Mouse (Mus musculus) lung, adult 2 months (tissue): ENCODE data around the gene Dscam. TPM values are rescaled to one million over a fixed set of nuclear protein-coding genes. Genes with fewer than 3 reads are reported as not detected.
A peak's percentile ranks its signal among the peaks of the same experiment; 100 is the strongest.

Experiments used
- DNase-seq: peaks from one replicate; pipeline ENCODE4 v3.0.0; 2022
- H3K4me1 ChIP-seq: fragments of 200-500 bp; 2 replicates; pipeline ENCODE4 v1.6.1; 2011; ENCODE audit warnings: low read length; ENCODE audit not compliant: control insufficient read depth, insufficient read depth
- H3K4me3 ChIP-seq: fragments of 200-500 bp; replicated peaks from 2 replicates; pipeline ENCODE3; 2011; ENCODE audit warnings: low read depth, mild to moderate bottlenecking, control low read depth, low read length; ENCODE audit errors: extremely low read depth
- CTCF ChIP-seq: fragments of 200-500 bp; IDR thresholded peaks from 2 replicates; pipeline ENCODE4 v1.5.1; 2011; ENCODE audit warnings: mild to moderate bottlenecking, low read length, control low read depth; ENCODE audit not compliant: insufficient read depth
- POLR2A ChIP-seq: fragments of 200-500 bp; IDR thresholded peaks from 2 replicates; pipeline ENCODE4 v1.6.1; 2011; ENCODE audit warnings: low read depth, mild to moderate bottlenecking, control low read depth, low read length, borderline replicate concordance; ENCODE audit errors: extremely low read depth
- WGBS: fragments of 180-500 bp; shearing (Covaris S2); methylation state at CpG from one replicate; pipeline ENCODE4 v1.1.7; 2018; 5-methylcytosine and 5-hydroxymethylcytosine counted together
- polyA plus RNA-seq: library from polyadenylated mRNA; depleted of rRNA; stranded (reverse); fragments of >200 nt; gene quantifications from 2 replicates; pipeline ENCODE4 v1.2.3, GENCODE M21; 2012

Gene Dscam
- polyA plus RNA-seq, 1 experiment, result 0.05 TPM

- no peaks in the 10 kb centered on the region for H3K4me1 ChIP-seq
- WGBS, result 24% methylated on average over 4 of the region's 4 CpGs
- no peak overlapping the region for H3K4me3 ChIP-seq
- TF ChIP-seq CTCF (peak; percentile 46), POLR2A (no peak)
- DNase-seq, result no peak
Observed at GRCm38 (mm10) chr16:96852383-96852782, 318.2 kb downstream of the Dscam start.

GRCm38 (mm10) chr16:96848916-96849315, 321.6 kb downstream of the Dscam start:
- TF ChIP-seq POLR2A (no peak), CTCF (no peak)
- no peak for DNase-seq
- Histone ChIP-seq H3K4me3 (no peak overlapping the region), H3K4me1 (no peaks in the 10 kb centered on the region)
- 78% methylated on average over 6 of the region's 6 CpGs for WGBS

- WGBS, result 51% methylated on average over 1 of the region's 1 CpGs
Observed at GRCm38 (mm10) chr16:96846585-96846984, 324.0 kb downstream of the Dscam start.

GRCm38 (mm10) chr16:96846113-96846512, 324.4 kb downstream of the Dscam start:
- DNase-seq, result no peak
- H3K4me3 ChIP-seq, result no peak overlapping the region
- H3K4me1 ChIP-seq, result no peaks in the 10 kb centered on the region
- TF ChIP-seq POLR2A (no peak), CTCF (no peak)
- WGBS, result 76% methylated on average over 3 of the region's 3 CpGs

More at GRCm38 (mm10) chr16:96846585-96846984, 324.0 kb downstream of the Dscam start:
- TF ChIP-seq CTCF, result no peak
- TF ChIP-seq POLR2A, result no peak
- H3K4me3 ChIP-seq, result no peak overlapping the region
- H3K4me1 ChIP-seq, result no peaks in the 10 kb centered on the region
- DNase-seq, result no peak

- DNase-seq, result no peak
- H3K4me3 ChIP-seq, result no peak overlapping the region
- 59% methylated on average over 3 of the region's 3 CpGs for WGBS
- no peak for TF ChIP-seq POLR2A
- no peak for TF ChIP-seq CTCF
- H3K4me1 ChIP-seq, result no peaks in the 10 kb centered on the region
Observed at GRCm38 (mm10) chr16:96845475-96846098, 325.0 kb downstream of the Dscam start.

GRCm38 (mm10) chr16:96843691-96844400, 326.7 kb downstream of the Dscam start:
- WGBS, result 73% methylated on average over 9 of the region's 9 CpGs
- no peak for DNase-seq
- no peak for TF ChIP-seq POLR2A
- TF ChIP-seq CTCF, result no peak

GRCm38 (mm10) chr16:96842829-96843360, 327.7 kb downstream of the Dscam start:
- TF ChIP-seq CTCF, result no peak
- no peak for TF ChIP-seq POLR2A
- WGBS, result 85% methylated on average over 3 of the region's 3 CpGs
- H3K4me3 ChIP-seq, result no peak overlapping the region
- H3K4me1 ChIP-seq, result no peaks in the 10 kb centered on the region
- no peak for DNase-seq

More at GRCm38 (mm10) chr16:96843691-96844400, 326.7 kb downstream of the Dscam start:
- Histone ChIP-seq H3K4me3 (no peak overlapping the region), H3K4me1 (no peaks in the 10 kb centered on the region)

- Histone ChIP-seq H3K4me3 (no peak overlapping the region), H3K4me1 (no peaks in the 10 kb centered on the region)
- TF ChIP-seq CTCF (peak; percentile 46), POLR2A (no peak)
- peak; percentile 24 for DNase-seq
- 24% methylated on average over 16 of the region's 16 CpGs for WGBS
Observed at GRCm38 (mm10) chr16:96819649-96820048, 350.9 kb downstream of the Dscam start.

GRCm38 (mm10) chr16:96806298-96806697, 364.3 kb downstream of the Dscam start:
- DNase-seq, result no peak
- TF ChIP-seq CTCF (no peak), POLR2A (no peak)
- H3K4me1 ChIP-seq, result no peaks in the 10 kb centered on the region
- WGBS, result 67% methylated on average over 1 of the region's 1 CpGs
- no peak overlapping the region for H3K4me3 ChIP-seq
